ENCODE assay signal across 15 mouse cellular contexts in genomic region chr9:32947221-32947620, GRCm38 (mm10).
"Had no signal": no experiment of that assay in that cellular context is flagged by ENCODE, and none has a peak within 500 bp of the region (broad histone marks: within the 10 kb centered on the region; RNA-seq: fewer than 3 reads in every experiment).

No protein-coding gene starts in this region.

- H3K27ac ChIP-seq: neural tube, embryonic 15.5 days; stomach, embryonic 15.5 days; stomach, postnatal 0 days had no signal

- H3K4me1 ChIP-seq: neural tube, embryonic 15.5 days; stomach, embryonic 15.5 days had no signal

- H3K4me2 ChIP-seq: neural tube, embryonic 15.5 days; stomach, embryonic 15.5 days had no signal

- H3K9ac ChIP-seq: neural tube, embryonic 15.5 days; stomach, embryonic 15.5 days had no signal

- H3K9me3 ChIP-seq: neural tube, embryonic 15.5 days; stomach, embryonic 15.5 days had no signal

- H3K4me3 ChIP-seq: neural tube, embryonic 15.5 days; stomach, embryonic 15.5 days had no signal

- DNase-seq: retina, postnatal 1 day; right cerebral cortex, adult 18-20 months; right cerebral cortex, postnatal 14 days; right cerebral cortex, postnatal 25 days; right cerebral cortex, postnatal 4 days; spleen, adult 18-20 months; thymus, adult 18-20 months; thymus, adult 2 months; thymus, postnatal 14 days; thymus, postnatal 25 days; thymus, postnatal 36 days; thymus, postnatal 4 days had no signal

- H3K27me3 ChIP-seq: stomach, embryonic 15.5 days had no signal

- H3K36me3 ChIP-seq: neural tube, embryonic 15.5 days; stomach, embryonic 15.5 days had no signal
